Mouse (Mus musculus): ENCODE data around the gene Med9.

The Med9 gene

GRCm38 (mm10) chr11:59994318-59994717 lies 46.3 kb downstream of the Med9 start:
- no peak for DNase-seq (ENCODE audit: extremely low spot score, low spot score)

GRCm38 (mm10) chr11:60001231-60001980 lies 53.4 kb downstream of the Med9 start:
- DNase-seq (ENCODE audit: extremely low spot score, low spot score): no peak

- DNase-seq (ENCODE audit: extremely low spot score, low spot score): no peak
Measured at GRCm38 (mm10) chr11:60003811-60004210, 55.8 kb downstream of the Med9 start.

GRCm38 (mm10) chr11:60004716-60005115 lies 56.7 kb downstream of the Med9 start:
- DNase-seq (ENCODE audit: extremely low spot score, low spot score): no peak

- DNase-seq (ENCODE audit: extremely low spot score, low spot score): no peak
Measured at GRCm38 (mm10) chr11:60005866-60006265, 57.9 kb downstream of the Med9 start.

GRCm38 (mm10) chr11:60009451-60009850 lies 61.4 kb downstream of the Med9 start:
- no peak for DNase-seq (ENCODE audit: extremely low spot score, low spot score)

GRCm38 (mm10) chr11:60011516-60011915 lies 63.5 kb downstream of the Med9 start:
- no peak for DNase-seq (ENCODE audit: extremely low spot score, low spot score)
